Mouse (Mus musculus) heart, postnatal 36 days (tissue): ENCODE data around the gene Ugt8a. TPM values are rescaled to one million over a fixed set of nuclear protein-coding genes. Genes with fewer than 3 reads are reported as not detected.

Source experiments
- DNase-seq, 2 experiments: peaks; one replicate each; pipeline ENCODE4 v3.0.0; 2021 to 2022
- intact Hi-C: fragments of 180-260 bp; cut with DNase I; formaldehyde crosslinking; loops from one replicate; pipeline ENCODE4 v1.15.1; 2025
- total RNA-seq, 2 experiments: library from RNA; stranded (reverse); gene quantifications; 2 replicates each; pipeline ENCODE4 v1.2.3; 2021

Ugt8a gene
- total RNA-seq: not detected

- intact Hi-C loops: no loop called here
- DNase-seq: no peak
Measured at GRCm38 (mm10) chr3:125938092-125938755, at the start of gene Ugt8a. Gene Ugt8a (minus strand): TSS chr3:125938619.

- DNase-seq: no peak
- intact Hi-C loops: no loop called here
Measured at GRCm38 (mm10) chr3:125986639-125987038, 48.2 kb upstream of the Ugt8a start.

GRCm38 (mm10) chr3:125983707-125984420 is 45.4 kb upstream of the Ugt8a start:
- intact Hi-C loops: no loop called here
- DNase-seq: no peak

- no peak for DNase-seq
- intact Hi-C loops: no loop called here
Measured at GRCm38 (mm10) chr3:125979475-125979874, 41.1 kb upstream of the Ugt8a start.

- intact Hi-C loops: no loop called here
- DNase-seq: no peak
Measured at GRCm38 (mm10) chr3:125975899-125976298, 37.5 kb upstream of the Ugt8a start.

- DNase-seq: no peak
- intact Hi-C loops: no loop called here
Measured at GRCm38 (mm10) chr3:125969458-125969857, 31.0 kb upstream of the Ugt8a start.

GRCm38 (mm10) chr3:125956196-125956885 is 17.9 kb upstream of the Ugt8a start:
- no peak for DNase-seq
- intact Hi-C loops: no loop called here

GRCm38 (mm10) chr3:125954881-125955280 is 16.5 kb upstream of the Ugt8a start:
- intact Hi-C loops: no loop called here
- DNase-seq: no peak

- intact Hi-C loops: no loop called here
- no peak for DNase-seq
Measured at GRCm38 (mm10) chr3:125940811-125941210, 2.4 kb upstream of the Ugt8a start.

GRCm38 (mm10) chr3:125938756-125939109 is 314 bp upstream of the Ugt8a start:
- DNase-seq: no peak
- intact Hi-C loops: no loop called here

GRCm38 (mm10) chr3:125937536-125938091 is 805 bp downstream of the Ugt8a start:
- no peak for DNase-seq
- intact Hi-C loops: no loop called here

GRCm38 (mm10) chr3:125935796-125936195 is 2.6 kb downstream of the Ugt8a start:
- intact Hi-C loops: no loop called here
- no peak for DNase-seq

GRCm38 (mm10) chr3:125932594-125933237 is 5.7 kb downstream of the Ugt8a start:
- intact Hi-C loops: no loop called here
- DNase-seq: no peak

GRCm38 (mm10) chr3:125931059-125931458 is 7.4 kb downstream of the Ugt8a start:
- DNase-seq: no peak
- intact Hi-C loops: no loop called here

GRCm38 (mm10) chr3:125920876-125921275 is 17.5 kb downstream of the Ugt8a start:
- DNase-seq: no peak
- intact Hi-C loops: no loop called here

GRCm38 (mm10) chr3:125898976-125899375 is 39.4 kb downstream of the Ugt8a start:
- DNase-seq: no peak
- intact Hi-C loops: no loop called here

GRCm38 (mm10) chr3:125887109-125887508 is 51.3 kb downstream of the Ugt8a start:
- no peak for DNase-seq
- intact Hi-C loops: no loop called here

GRCm38 (mm10) chr3:125884879-125885278 is 53.5 kb downstream of the Ugt8a start:
- DNase-seq: no peak
- intact Hi-C loops: no loop called here

GRCm38 (mm10) chr3:125884423-125884822 is 54.0 kb downstream of the Ugt8a start:
- DNase-seq: no peak
- intact Hi-C loops: no loop called here

- intact Hi-C loops: no loop called here
Measured at GRCm38 (mm10) chr3:125883009-125883408, 55.4 kb downstream of the Ugt8a start.

GRCm38 (mm10) chr3:125881835-125882234 is 56.6 kb downstream of the Ugt8a start:
- intact Hi-C loops: no loop called here
- DNase-seq: no peak

More at GRCm38 (mm10) chr3:125883009-125883408, 55.4 kb downstream of the Ugt8a start:
- no peak for DNase-seq
